Mouse (Mus musculus) thymus, adult 18-20 months (tissue): ENCODE data around the gene Gphb5.

Experiments used
- DNase-seq, 2 experiments: peaks; one replicate each; pipeline ENCODE4 v3.0.0; 2022; ENCODE audit warnings: mixed read lengths in 2 of 2

Gene Gphb5

DNA sequence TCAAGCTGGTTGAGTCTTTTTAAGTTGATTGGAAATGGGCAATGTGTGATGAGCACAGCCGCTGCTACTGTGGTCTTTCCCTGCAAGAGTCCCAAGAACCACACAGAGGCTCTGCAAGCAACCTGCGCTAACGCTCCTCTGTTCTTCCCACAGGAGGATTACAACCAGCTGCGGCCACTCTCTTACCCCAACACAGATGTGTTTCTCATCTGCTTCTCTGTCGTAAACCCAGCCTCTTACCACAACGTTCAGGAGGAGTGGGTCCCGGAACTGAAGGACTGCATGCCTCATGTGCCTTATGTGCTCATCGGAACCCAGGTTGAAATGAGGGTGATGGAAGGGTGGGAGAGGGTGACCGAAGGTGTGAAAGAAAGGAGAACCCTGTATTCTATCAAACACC, 25.1 kb downstream of the Gphb5 start:
- DNase-seq = peak; percentile 43 to 55

DNA sequence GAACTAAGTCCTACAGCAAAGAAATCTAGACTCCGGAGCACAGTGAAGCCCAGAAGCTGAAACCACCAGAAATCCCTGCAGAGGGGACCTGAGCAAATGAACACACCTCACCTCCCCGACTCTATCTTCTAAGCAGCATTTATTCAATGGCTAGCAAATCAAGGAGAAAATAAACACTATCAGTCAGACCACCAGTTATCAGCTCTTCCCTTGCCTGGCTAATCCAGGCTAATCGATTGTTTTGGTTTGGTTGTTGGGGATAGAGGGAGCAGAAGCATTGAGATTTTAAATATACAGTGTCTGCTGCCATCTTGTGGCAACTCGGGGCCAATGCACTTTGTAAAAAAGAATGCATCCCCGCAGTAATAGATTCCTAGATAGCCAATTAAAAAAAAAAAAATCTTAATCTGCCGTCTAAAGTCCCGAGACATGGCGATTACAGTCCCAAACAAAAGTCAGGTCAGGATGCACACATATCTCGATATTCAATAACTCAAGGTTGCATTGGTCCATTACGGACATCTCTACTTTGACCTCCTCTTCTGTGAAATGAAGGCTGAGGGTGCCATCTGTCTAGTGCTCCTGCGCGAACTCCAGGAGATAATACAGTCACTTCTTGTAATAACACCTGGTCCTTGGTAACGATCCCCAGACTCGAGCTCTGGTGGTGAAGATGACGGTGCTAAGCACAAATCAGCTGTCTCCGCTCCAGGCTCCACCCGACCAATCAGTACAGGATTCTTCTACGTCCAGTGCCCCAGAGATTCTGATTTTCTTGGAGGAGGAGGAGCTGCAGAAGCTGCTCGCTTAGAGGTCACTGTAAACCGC, 27.1 kb downstream of the Gphb5 start:
- DNase-seq = no peak

DNA sequence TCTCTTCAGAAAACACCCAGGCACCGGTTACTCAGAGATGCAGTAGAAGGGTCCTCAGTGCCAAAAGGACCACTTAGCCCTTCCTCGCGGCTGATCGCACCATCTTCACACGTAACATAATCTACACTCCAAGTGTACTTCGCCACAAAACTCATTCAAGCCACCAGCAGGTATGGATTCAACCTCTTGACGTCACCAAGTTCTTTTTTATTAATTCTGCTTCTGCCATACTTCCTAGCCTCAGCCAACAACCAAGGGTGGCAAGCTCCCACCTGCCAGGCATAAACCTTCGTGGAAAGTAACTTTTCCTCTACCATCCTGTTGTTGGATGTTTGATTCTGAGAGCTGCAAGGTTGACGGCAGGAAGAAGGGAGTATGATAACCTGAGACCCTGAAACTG, 28.1 kb downstream of the Gphb5 start:
- no peak for DNase-seq

DNA sequence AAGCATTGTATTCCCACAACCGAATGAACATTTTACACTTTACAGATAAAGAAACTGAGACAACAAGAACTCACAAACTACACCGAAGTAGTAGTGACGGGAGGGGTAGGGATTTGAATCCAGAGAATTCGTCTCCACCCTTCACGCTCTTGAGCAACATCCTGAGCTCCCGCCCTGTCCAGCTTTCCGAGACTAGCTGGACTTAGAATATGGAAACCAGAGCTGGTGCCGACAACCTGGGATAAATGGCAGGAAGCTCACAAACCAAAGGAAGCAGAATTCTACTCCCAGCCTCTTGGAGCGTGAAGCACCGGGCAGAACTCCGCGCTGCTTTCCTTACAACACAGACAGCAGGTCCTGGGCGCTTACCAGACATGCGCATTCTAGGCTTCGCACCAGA, 28.7 kb downstream of the Gphb5 start:
- DNase-seq = no peak

DNA sequence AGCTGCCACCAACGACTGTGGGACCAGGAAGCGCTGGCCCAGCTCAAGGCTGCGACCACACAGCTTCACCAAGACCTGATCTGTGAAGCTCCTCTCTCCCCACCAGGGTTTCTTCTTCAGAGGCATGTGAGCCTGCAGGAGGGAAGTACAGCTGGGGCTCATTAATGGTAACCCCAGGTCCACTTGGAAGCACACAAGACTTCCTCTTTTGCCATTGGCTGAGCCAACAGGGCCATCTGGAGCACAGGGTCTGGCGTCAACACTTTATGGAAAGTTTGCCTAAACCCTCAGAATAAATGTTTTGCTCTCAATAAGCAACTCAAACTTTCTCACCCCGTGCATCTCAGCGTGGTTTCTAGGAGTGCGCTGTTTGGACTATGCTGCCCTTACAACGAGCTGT, 29.4 kb downstream of the Gphb5 start:
- no peak for DNase-seq

DNA sequence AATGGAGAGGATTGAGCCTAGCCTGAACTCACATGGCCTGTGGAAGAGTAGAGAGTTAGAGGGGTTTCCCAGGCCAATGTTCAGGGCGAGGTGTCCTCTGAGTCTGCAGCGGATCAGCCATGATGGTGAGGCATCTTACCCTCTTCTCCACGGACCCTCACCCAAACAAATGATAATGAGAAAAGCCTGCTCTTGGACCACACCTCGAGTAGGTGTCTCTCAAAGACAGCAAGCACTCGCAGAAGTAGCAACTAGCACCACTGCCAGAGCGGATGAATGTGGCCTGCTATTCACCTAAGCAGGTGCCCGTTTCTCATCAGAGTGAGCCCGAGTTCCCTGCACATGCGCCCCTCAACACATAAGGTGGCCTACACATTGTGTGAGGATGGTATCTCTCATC, 29.9 kb downstream of the Gphb5 start:
- no peak for DNase-seq

DNA sequence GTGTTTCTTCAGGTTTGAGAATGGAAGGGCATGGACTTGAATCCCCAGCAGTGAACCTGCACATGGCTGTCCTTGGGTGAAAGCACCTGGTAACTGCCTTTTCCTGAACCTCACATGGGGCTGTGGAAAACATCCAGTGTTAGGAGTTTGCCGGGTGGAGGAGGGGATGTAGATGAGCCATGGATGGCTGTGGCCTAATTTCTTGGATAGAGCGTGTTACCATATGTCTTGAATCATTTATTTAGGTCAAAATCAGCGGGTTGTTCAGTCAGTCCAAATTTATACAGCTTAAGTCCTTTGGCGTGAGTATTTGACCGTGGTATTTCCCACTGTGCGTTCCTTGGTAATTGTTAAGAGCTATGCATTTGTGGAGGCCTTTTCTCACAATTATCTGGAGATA, 40.5 kb downstream of the Gphb5 start:
- no peak for DNase-seq

DNA sequence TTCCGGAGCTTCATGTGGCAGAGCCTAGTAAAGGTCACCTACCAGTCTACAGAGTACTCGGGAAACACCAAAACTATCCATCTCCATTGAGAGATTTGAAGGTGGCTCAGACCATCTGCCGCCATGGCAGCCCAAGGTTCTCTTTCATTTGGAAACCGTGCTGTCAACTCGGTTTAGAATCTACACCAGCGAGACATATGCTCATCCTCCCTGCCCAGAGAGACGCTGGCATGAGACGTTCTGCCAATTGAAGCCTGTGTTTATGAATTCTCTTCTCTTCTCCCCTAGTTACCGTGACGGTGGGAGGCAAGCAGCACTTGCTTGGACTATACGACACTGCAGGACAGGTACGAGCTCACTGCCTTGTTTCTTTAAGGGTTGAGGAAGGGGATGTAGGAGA, 41.5 kb downstream of the Gphb5 start:
- no peak for DNase-seq

DNA sequence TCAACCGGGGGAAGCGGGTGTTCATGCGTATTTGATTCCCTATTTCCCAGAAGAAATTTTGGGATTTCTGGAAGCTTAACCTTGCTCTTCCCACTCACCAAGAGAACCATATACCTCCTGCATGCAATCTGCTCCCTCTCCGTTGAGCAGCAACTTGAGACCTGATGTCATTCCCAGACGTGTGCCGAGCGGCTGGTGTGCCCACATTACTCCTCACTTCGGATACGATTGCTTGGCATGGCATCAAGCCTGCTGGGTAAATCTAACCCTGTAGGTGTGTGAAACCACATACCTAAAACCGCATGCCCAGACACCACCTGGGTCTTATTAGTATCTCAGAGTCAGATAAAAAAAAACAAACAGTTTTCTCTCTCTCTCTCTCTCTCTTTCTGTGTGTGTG, 42.1 kb downstream of the Gphb5 start:
- DNase-seq = no peak

DNA sequence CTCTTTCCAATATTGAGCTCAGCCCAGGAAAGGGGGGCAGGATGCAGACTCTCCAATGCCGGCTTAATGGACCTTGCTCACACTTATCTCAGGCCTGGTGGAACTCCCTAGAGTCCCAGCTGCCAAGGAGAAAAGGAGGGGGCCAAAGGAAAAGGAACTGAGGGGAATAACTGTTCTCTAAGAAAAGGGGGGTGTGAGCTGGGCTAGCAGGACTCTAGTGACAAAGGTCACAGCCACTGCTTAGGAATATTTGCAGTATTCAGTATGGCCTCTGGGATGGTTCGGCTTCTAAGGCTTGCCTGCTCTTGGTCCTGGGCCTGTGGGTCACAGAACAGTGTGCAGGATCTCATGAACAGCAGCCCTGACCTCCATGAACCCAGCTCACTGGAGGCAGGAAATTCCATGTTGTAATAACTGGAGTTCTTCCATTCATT, 47.1 kb downstream of the Gphb5 start:
- DNase-seq = no peak

DNA sequence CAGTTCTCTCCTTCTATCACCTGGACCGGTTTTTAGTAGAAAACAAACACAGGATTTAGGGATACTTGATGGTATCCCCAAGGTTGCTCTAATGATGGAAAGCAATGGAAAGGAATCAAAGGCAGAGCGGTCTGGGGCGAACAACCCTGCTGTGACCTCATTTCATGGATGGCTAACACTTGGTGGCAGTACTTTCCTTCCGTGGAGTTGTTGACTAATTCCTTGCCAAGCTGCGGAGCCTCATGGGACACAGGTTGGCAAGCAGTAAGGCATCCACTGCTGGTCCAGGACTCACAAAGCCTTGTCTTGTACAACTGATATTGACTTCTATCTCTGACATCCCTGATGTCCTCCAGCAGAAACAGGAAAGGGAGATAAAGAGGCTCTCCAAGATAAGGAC, 48.1 kb downstream of the Gphb5 start:
- no peak for DNase-seq

DNA sequence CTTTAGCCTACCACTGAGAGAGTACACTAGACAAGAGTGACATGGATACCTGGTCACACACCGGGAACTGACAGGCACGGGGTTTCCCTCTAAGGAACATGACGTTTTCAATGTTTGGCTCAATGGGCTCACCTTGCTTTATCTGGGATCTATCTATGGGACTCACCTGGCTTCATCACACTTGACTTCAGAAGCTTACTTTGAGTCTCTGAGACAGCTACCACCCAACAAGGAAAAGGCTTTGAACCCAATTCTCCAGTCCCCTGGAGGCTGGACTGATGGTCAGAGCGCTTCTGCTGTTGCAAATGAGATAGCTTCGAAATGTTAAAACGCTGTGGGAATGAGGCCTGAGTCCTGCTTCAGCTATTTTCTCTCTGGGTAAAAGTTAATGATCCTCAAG, 49.2 kb downstream of the Gphb5 start:
- no peak for DNase-seq

DNA sequence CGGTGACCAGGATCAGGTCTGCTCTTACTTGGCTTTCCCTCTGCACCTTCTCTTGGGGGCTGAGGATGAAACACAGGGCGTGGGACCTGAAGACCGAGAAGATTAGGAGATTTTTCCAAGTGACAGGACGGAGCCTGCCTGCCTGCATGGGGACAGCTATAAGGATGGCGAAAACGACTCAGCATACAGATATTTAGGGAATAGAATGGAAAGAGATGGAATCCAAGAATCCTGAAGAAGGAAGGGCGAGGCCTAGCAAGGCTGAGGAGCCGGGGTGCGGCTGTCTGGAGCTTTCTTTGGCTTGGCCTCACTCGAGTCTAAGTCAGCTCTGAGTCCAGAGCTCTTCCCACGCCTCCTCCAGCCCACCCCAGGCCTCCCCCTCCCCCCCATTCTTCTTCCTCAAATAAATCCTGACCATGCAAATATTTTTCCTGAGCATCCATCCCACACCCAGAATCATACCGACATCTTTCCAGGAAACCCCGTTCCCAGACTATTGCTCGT, 50.9 kb downstream of the Gphb5 start:
- no peak for DNase-seq

DNA sequence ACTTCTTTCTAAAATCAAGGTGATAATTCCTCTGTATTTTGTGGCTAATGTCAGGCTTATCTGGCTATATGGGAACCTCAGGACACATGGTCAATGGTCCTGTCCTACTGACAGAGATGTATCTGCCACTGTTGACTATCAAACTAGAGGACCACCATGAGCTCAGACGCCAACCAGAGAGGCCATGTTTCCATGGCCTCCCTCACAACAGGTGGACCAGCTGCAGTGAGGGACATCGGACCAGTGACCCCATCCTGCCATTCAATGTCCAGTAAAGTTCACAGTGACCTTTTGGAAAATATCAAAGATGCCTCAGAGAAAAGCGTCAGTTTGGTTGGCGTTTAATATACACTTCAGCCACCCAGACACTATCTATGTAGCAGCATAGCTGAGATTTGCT, 52.2 kb downstream of the Gphb5 start:
- DNase-seq = no peak

DNA sequence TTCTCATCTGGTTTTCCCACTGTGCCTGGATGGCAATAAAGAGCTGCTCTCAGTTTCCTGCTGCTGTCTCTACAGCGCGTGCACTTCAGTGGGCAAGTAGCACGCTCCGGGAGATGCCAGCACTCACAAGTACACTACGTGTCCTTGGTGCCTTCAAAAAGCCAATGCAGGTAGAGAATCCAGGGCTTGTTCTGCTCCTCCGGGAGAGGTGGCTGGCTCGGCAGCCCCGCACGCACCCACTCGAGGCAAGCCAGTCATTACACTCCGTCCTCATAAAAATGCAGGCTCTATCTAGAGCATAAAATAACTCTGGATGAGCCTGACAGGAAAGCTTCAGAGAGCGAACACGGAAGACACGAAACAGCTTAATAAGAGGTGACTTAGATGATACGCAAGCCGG, 54.1 kb downstream of the Gphb5 start:
- no peak for DNase-seq
